Mouse (Mus musculus): ENCODE measurements around the gene Arhgdib.

- no peak for TF ChIP-seq CTCF (IDR thresholded peaks at IDR 0.05; ENCODE audit: low read depth)
- no peak for TF ChIP-seq EP300 (IDR thresholded peaks at IDR 0.05; ENCODE audit: low read depth)
Observed at GRCm38 (mm10) chr6:136965912-136966311, 24.2 kb upstream of the Arhgdib start.
